8 mouse cellular contexts compared by ENCODE assay signal in the genomic region with DNA sequence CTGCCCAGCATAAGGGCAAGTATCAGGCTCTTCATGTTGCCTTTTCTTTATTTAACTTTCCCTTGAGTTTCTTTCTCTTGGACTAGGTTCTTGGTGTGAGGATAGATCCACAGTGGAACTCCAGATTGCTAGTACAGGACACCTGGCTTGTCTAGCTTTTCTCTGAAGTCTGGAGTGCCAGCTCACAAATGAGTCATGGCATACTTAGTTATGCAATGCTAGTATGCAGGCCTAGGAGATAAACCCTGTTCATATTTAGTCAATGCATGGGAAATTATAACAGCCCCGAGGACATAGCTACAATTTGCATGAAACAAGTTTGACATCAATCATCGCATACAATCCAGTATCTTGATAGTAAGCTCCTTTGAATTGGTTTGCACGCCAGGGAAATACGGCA.
"Had no signal": no experiment of that assay in that cellular context is flagged by ENCODE, and none has a peak within 500 bp of the region (broad histone marks: within the 10 kb centered on the region; RNA-seq: fewer than 3 reads in every experiment).

No protein-coding gene starts in this region.

- DNase-seq: kidney, adult 9 months; kidney, postnatal 36 days; lung, adult 2 months; lung, postnatal 10 days; lung, postnatal 4 days; midbrain, embryonic 14.5 days; thymus, adult 18-20 months; thymus, postnatal 14 days had no signal
